Mouse (Mus musculus) myocyte (in vitro differentiated cells): ENCODE measurements at regions not wholly inside any gene's neighbourhood (a gene's known extent, or its start where the extent isn't known, plus 50 kb on each side); places are given as distances from the start of the nearest gene placed in this dataset.

ENCODE experiments used
- H3K27me3 ChIP-seq: one replicate; pipeline ENCODE4 v1.6.1; 2011; ENCODE audit not compliant: control insufficient read depth, insufficient read depth, insufficient read length
- H3K36me3 ChIP-seq: one replicate; pipeline ENCODE4 v1.6.1; 2011; ENCODE audit not compliant: control insufficient read depth, insufficient read depth
- H3K4me2 ChIP-seq: one replicate; pipeline ENCODE4 v1.6.1; 2011; ENCODE audit warnings: low read depth, control low read depth
- H3K4me3 ChIP-seq: one replicate; pipeline ENCODE4 v1.5.1; 2011; ENCODE audit warnings: mild to moderate bottlenecking, control low read depth, moderate library complexity
- H3K79me2 ChIP-seq: one replicate; pipeline ENCODE4 v1.6.1; 2011; ENCODE audit not compliant: control insufficient read depth, insufficient read depth
- H3ac ChIP-seq: one replicate; pipeline ENCODE4 v1.6.1; 2011; ENCODE audit not compliant: control insufficient read depth, insufficient read length
- CEBPB ChIP-seq: IDR thresholded peaks from 2 replicates; pipeline ENCODE4 v1.6.1; 2011; ENCODE audit warnings: mild to moderate bottlenecking, moderate library complexity; ENCODE audit not compliant: poor library complexity, insufficient read depth, severe bottlenecking
- E2F4 ChIP-seq: IDR thresholded peaks from one replicate; pipeline ENCODE4 v1.6.1; 2011; ENCODE audit warnings: mild to moderate bottlenecking, control low read depth, moderate library complexity; ENCODE audit not compliant: insufficient read depth
- MAX ChIP-seq: IDR thresholded peaks from one replicate; pipeline ENCODE4 v1.6.1; 2011; ENCODE audit warnings: low read depth, mild to moderate bottlenecking, control low read depth
- MYOD1 ChIP-seq, 3 experiments: IDR thresholded peaks; one replicate each; pipeline ENCODE4 v1.6.1; 2011; ENCODE audit warnings: control low read depth in 2 of 3, low read depth in 2 of 3, mild to moderate bottlenecking in 2 of 3, moderate library complexity in 1 of 3; ENCODE audit not compliant: insufficient read length in 2 of 3, control insufficient read depth in 1 of 3
- MYOG ChIP-seq, 3 experiments: IDR thresholded peaks; one replicate each; pipeline ENCODE4 v1.6.1; 2011; ENCODE audit warnings: control low read depth in 2 of 3, low read depth in 2 of 3, mild to moderate bottlenecking in 2 of 3; ENCODE audit not compliant: insufficient read length in 2 of 3, control insufficient read depth in 1 of 3, insufficient read depth in 1 of 3
- POLR2A ChIP-seq: IDR thresholded peaks from one replicate; pipeline ENCODE4 v1.6.1; 2011; ENCODE audit warnings: low read depth, mild to moderate bottlenecking, control low read depth, moderate library complexity; ENCODE audit not compliant: insufficient read length
- POLR2AphosphoS2 ChIP-seq: IDR thresholded peaks from one replicate; pipeline ENCODE4 v1.6.1; 2011; ENCODE audit warnings: low read depth, control low read depth; ENCODE audit not compliant: insufficient read length
- REST ChIP-seq: IDR thresholded peaks from one replicate; pipeline ENCODE4 v1.6.1; 2011; ENCODE audit warnings: mild to moderate bottlenecking, control low read depth, moderate library complexity; ENCODE audit not compliant: insufficient read depth, insufficient read length
- SRF ChIP-seq: IDR thresholded peaks from one replicate; pipeline ENCODE4 v1.6.1; 2011; ENCODE audit warnings: low read depth; ENCODE audit not compliant: control insufficient read depth, insufficient read length
- TCF12 ChIP-seq: IDR thresholded peaks from one replicate; pipeline ENCODE4 v1.6.1; 2011; ENCODE audit warnings: mild to moderate bottlenecking, control low read depth; ENCODE audit not compliant: poor library complexity, insufficient read depth, severe bottlenecking
- TCF3 ChIP-seq: IDR thresholded peaks from one replicate; pipeline ENCODE4 v1.6.1; 2011; ENCODE audit warnings: low read depth, control low read depth; ENCODE audit not compliant: insufficient read length
- USF1 ChIP-seq: IDR thresholded peaks from one replicate; pipeline ENCODE4 v1.6.1; 2011; ENCODE audit warnings: low read depth, mild to moderate bottlenecking, control low read depth, moderate library complexity

GRCm38 (mm10) chr15:36715159-36715558, 292.4 kb downstream of the Zfp706 start:
- H3K36me3 ChIP-seq: no peaks in the 10 kb centered on the region
- peak overlapping the region; percentile 76 for H3K4me2 ChIP-seq
- TF ChIP-seq USF1: no peak
- TF ChIP-seq POLR2A: no peak
- no peak for TF ChIP-seq E2F4
- TF ChIP-seq POLR2AphosphoS2: no peak
- no peak for TF ChIP-seq MYOD1 (IDR thresholded peaks at IDR 0.05; ENCODE audit: control insufficient read depth in 1 of 3, insufficient read length in 2 of 3, low read depth in 2 of 3)
- TF ChIP-seq TCF3: no peak
- TF ChIP-seq SRF: no peak
- TF ChIP-seq TCF12: no peak
- H3K4me3 ChIP-seq: peak overlapping the region; percentile 15
- H3K79me2 ChIP-seq: no peaks in the 10 kb centered on the region
- no peaks in the 10 kb centered on the region for H3K27me3 ChIP-seq
- no peak overlapping the region for H3ac ChIP-seq

DNA sequence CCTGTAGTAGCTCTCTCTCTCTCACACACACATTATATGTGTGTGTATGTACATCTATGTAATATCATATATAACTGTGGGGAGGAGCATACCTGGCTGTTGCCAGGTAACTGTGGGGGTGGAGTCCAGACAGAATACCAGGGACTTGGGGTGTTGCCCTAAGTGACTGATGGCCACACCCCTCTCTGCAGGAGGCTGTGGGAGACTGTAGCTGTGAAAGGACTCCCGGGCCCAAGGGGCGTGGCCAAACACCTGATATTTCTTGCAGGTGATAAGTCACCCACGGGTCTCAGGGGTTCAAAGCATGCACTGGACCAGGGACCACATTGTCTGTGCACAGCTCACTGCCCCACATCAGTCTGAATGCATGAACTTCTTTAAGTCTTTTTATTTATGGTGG, 297.8 kb downstream of the Zfp706 start:
- Histone ChIP-seq H3K36me3 (no peaks in the 10 kb centered on the region), H3ac (no peak overlapping the region)

DNA sequence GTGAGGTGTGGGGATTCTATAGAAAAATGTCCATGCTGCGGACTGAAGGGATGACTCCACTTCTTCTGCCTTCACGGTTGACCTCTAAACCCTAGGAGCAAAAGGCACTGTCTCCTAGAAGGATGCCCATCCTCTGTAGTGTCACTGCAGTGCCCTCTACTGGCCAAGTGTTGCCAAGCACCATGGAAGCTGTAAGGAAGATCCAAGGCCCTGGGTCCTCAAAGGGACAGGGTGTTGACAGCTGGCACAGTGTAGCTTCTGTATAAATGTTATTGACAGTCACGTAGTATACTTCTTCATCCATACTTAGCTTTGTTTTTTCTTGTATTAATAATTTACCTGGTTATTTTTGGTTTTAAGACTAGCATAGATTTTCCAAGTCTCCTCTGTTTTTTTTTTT, 299.1 kb downstream of the Zfp706 start:
- no peaks in the 10 kb centered on the region for H3K36me3 ChIP-seq
- no peaks in the 10 kb centered on the region for H3K27me3 ChIP-seq
- no peak overlapping the region for H3ac ChIP-seq
- no peak overlapping the region for H3K4me2 ChIP-seq
- no peaks in the 10 kb centered on the region for H3K79me2 ChIP-seq
- TF ChIP-seq MAX (no peak), SRF (no peak), E2F4 (no peak), POLR2A (no peak), POLR2AphosphoS2 (no peak), TCF12 (no peak), TCF3 (no peak), MYOD1 (IDR thresholded peaks at IDR 0.05; ENCODE audit: control insufficient read depth in 1 of 3, insufficient read length in 2 of 3, low read depth in 2 of 3) (no peak), REST (no peak), CEBPB (no peak), MYOG (IDR thresholded peaks at IDR 0.05; ENCODE audit: control insufficient read depth in 1 of 3, insufficient read depth in 1 of 3, insufficient read length in 2 of 3, low read depth in 2 of 3) (no peak)
- H3K4me3 ChIP-seq: no peak overlapping the region

More for the DNA sequence above, 297.8 kb downstream of the Zfp706 start:
- TF ChIP-seq MYOD1 (IDR thresholded peaks at IDR 0.05; ENCODE audit: control insufficient read depth in 1 of 3, insufficient read length in 2 of 3, low read depth in 2 of 3) (no peak), MYOG (IDR thresholded peaks at IDR 0.05; ENCODE audit: control insufficient read depth in 1 of 3, insufficient read depth in 1 of 3, insufficient read length in 2 of 3, low read depth in 2 of 3) (no peak), SRF (no peak), TCF12 (no peak)
- H3K27me3 ChIP-seq: no peaks in the 10 kb centered on the region
- no peak overlapping the region for H3K4me3 ChIP-seq
- H3K4me2 ChIP-seq: no peak overlapping the region
- H3K79me2 ChIP-seq: no peaks in the 10 kb centered on the region

- TF ChIP-seq POLR2A (no peak), TCF12 (no peak), CEBPB (no peak), MYOG (IDR thresholded peaks at IDR 0.05; ENCODE audit: control insufficient read depth in 1 of 3, insufficient read depth in 1 of 3, insufficient read length in 2 of 3, low read depth in 2 of 3) (no peak), TCF3 (no peak), MAX (no peak), MYOD1 (IDR thresholded peaks at IDR 0.05; ENCODE audit: control insufficient read depth in 1 of 3, insufficient read length in 2 of 3, low read depth in 2 of 3) (no peak), REST (no peak), USF1 (no peak), E2F4 (no peak), POLR2AphosphoS2 (no peak)
- no peak overlapping the region for H3ac ChIP-seq
- no peaks in the 10 kb centered on the region for H3K36me3 ChIP-seq
- no peak overlapping the region for H3K4me3 ChIP-seq
- H3K27me3 ChIP-seq: no peaks in the 10 kb centered on the region
- H3K79me2 ChIP-seq: no peaks in the 10 kb centered on the region
- no peak overlapping the region for H3K4me2 ChIP-seq
Measured at GRCm38 (mm10) chr15:36705990-36706389, 301.6 kb downstream of the Zfp706 start.

DNA sequence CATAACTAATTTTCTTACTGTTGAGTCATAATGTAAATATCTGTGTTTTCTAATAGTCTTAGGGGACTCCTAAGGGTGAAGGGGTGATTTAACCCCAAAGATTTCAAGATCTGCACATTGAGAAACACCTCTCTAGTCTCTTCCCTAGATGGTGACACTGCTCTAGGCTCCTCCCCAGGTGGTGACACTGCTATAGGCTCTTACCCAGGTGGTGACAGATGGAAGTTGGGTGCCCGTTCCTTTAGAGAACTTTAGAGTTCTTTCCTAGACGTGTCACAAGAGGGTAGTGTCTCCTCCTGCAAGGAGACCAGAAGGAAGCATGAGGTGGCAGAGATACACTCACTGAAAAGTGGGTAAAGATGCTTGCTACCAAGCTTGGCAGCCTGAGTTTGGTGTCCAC, 302.2 kb downstream of the Zfp706 start:
- H3K36me3 ChIP-seq: no peaks in the 10 kb centered on the region
- H3K79me2 ChIP-seq: no peaks in the 10 kb centered on the region
- H3K4me2 ChIP-seq: no peak overlapping the region
- no peak overlapping the region for H3K4me3 ChIP-seq
- H3ac ChIP-seq: no peak overlapping the region
- TF ChIP-seq MYOD1 (IDR thresholded peaks at IDR 0.05; ENCODE audit: control insufficient read depth in 1 of 3, insufficient read length in 2 of 3, low read depth in 2 of 3): no peak
- TF ChIP-seq MAX: no peak
- TF ChIP-seq TCF3: no peak
- TF ChIP-seq SRF: no peak
- no peak for TF ChIP-seq E2F4
- TF ChIP-seq TCF12: no peak
- TF ChIP-seq REST: no peak
- TF ChIP-seq CEBPB: no peak
- TF ChIP-seq POLR2AphosphoS2: no peak
- no peak for TF ChIP-seq USF1
- no peak for TF ChIP-seq POLR2A
- no peak for TF ChIP-seq MYOG (IDR thresholded peaks at IDR 0.05; ENCODE audit: control insufficient read depth in 1 of 3, insufficient read depth in 1 of 3, insufficient read length in 2 of 3, low read depth in 2 of 3)
- no peaks in the 10 kb centered on the region for H3K27me3 ChIP-seq
